Mouse (Mus musculus): ENCODE results near the gene Adamtsl4. TPM values are rescaled to one million over a fixed set of nuclear protein-coding genes. Genes with fewer than 3 reads are reported as not detected.
"Not testable (repeated sequence)": the region's sequence is repeated elsewhere in the genome, so short reads cannot be mapped to it uniquely, and the experiment has no call there.

The Adamtsl4 gene
- total RNA-seq, 4 experiments from 2014 or later: 35.5 to 60.3 (median 45.4) TPM

- DNase-seq (ENCODE audit: low spot score): peak; percentile 88
Observed at GRCm38 (mm10) chr3:95676745-95677419, 10.8 kb downstream of the Adamtsl4 start.

- peak; percentile 92 for DNase-seq (ENCODE audit: low spot score)
Observed at GRCm38 (mm10) chr3:95675301-95676092, 12.2 kb downstream of the Adamtsl4 start.

- DNase-seq (ENCODE audit: low spot score): no peak
Observed at GRCm38 (mm10) chr3:95674812-95675211, 12.9 kb downstream of the Adamtsl4 start.

- peak; percentile 90 for DNase-seq (ENCODE audit: low spot score)
Observed at GRCm38 (mm10) chr3:95674236-95674635, 13.5 kb downstream of the Adamtsl4 start.

DNA sequence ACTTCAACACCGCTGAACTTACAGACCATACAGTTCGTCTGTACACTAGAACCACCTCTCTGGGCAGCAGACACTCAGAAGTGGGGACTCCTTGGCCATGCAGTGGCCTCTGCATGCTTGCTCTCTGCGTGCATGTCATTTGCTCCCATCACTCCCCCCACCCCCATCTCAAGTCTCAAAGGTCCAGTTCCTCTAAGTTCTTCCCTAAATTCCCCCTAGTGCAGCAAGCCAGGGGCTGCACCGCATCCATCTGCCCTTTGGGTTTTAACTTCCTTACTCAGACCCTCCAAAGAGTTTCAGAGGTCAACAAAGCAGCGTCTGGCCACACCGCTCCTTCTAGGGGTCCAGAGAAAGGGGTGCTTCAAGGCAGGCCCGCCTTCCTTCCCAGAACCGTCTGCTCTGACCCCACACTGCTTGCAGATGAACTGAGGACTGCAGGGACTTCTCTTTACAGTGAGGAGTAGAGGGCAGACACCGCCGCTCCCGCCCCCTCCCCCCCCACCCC, 14.0 kb downstream of the Adamtsl4 start:
- no peak for DNase-seq (ENCODE audit: low spot score)

DNA sequence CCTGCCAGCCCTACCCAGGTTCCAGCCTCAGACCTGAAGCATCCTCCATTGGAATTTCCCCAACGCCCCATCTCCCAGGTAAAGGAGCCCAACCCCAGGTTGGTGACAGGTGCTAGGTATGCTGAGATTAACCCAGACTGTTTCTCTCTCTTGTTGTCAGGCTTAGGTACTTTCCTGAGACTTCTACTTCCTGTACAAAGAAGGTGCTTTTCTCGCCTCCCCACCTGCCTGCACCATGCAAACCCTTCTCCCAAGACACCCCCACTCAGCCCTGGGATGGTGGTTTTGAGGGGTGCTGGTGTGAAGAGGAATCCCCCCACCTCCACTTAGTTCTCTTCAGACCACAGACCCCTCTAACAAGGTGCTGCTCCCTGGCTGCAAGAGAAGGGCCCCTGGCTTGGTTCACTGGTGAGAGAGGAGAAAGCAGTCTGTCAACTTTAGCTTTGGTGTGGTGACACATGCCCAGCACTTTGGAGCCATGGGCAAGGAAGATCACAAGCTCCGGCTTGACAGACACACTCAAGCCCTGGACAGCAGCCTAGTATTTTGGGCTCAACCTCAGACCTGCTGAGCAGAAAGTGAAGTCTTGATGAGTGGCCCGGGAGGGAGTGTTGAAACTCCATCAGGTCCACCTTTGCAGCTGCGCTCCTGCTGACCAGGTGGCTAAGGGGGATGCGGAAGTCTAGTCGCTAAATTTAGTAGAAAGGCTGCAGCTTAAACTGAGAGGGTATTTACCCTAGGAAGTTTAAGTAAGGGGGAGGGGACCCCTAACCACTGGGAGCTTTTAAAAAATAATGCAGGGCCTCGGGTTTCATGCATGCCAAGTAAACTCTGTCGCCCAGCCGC, 14.6 kb downstream of the Adamtsl4 start:
- no peak for DNase-seq (ENCODE audit: low spot score)

- no peak for DNase-seq (ENCODE audit: low spot score)
Observed at GRCm38 (mm10) chr3:95672461-95672860, 15.3 kb downstream of the Adamtsl4 start.

GRCm38 (mm10) chr3:95671201-95671600, 16.5 kb downstream of the Adamtsl4 start:
- no peak for DNase-seq (ENCODE audit: low spot score)

- not testable (repeated sequence) for DNase-seq (ENCODE audit: low spot score)
Observed at GRCm38 (mm10) chr3:95670419-95670818, 17.3 kb downstream of the Adamtsl4 start.

DNA sequence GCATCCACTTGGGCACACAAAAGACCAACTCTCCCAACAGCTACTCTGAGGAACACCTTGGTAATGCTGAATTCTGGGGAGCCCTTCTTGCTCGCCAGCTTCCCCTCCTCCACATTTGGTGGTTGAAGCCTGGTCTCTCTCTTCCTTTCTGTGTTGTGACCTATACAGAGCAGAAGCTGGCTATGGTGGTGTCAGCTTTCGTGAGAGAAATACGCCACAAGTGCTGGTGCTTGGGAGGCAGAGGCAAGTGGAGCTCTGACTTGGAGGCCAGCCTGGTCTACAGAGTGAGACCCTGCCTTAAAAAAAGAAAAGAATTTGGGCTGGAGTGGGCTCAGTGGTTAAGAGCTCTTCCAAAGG, 18.4 kb downstream of the Adamtsl4 start:
- DNase-seq (ENCODE audit: low spot score): no peak

DNA sequence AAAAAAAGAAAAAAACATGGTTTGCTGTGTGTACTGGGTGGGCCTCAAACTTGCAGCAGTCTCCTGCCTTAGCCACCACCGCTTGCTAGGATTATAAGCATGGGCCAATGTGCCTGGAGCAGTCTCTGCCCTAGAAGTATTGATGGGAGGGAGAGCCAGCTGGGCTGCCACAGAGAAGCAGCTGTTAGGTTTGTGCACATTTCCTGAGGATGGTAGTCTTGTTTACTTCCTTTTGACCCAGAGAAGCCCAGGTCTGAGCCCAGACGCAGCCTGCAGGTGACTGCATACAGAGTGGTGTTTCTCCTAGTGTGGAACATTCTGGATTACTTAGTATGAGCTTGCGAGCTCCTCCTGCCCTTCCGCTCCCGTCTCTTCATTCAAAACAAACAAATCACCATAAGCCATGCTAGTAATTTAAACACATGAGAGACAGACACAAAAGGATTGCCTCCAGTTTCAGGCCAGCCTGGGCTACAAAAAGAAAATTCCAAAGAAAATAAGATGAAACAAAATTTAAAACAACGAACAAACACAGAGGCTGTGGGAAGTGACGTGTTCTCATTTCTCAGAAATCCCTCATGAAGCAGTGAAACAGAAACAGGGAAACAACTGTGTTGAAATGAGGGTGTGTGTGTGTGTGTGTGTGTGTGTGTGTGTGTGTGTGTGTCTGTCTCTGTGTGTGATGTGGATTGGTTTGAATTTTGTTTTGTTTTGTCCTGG, 19.0 kb downstream of the Adamtsl4 start:
- no peak for DNase-seq (ENCODE audit: low spot score)

GRCm38 (mm10) chr3:95668026-95668425, 19.7 kb downstream of the Adamtsl4 start:
- no peak for DNase-seq (ENCODE audit: low spot score)

DNA sequence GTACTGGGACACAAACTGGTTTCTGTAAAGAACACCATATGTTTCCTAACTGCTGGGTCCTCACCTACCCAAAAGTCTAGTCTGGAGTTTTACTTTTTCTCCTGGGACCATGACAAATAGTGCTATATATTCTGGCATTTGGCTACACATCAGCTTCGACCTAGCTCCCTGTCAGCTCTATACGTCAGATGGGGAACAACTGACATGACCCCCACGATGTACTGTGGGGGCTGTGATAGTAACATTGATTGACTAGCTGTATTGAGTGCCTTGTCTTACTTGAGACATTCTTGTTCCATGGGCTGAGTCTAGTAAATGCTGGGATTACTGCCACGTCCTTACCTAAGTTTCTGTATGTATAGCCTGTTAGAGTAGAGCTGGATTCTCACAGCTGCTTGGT, 20.2 kb downstream of the Adamtsl4 start:
- DNase-seq (ENCODE audit: low spot score): no peak

DNA sequence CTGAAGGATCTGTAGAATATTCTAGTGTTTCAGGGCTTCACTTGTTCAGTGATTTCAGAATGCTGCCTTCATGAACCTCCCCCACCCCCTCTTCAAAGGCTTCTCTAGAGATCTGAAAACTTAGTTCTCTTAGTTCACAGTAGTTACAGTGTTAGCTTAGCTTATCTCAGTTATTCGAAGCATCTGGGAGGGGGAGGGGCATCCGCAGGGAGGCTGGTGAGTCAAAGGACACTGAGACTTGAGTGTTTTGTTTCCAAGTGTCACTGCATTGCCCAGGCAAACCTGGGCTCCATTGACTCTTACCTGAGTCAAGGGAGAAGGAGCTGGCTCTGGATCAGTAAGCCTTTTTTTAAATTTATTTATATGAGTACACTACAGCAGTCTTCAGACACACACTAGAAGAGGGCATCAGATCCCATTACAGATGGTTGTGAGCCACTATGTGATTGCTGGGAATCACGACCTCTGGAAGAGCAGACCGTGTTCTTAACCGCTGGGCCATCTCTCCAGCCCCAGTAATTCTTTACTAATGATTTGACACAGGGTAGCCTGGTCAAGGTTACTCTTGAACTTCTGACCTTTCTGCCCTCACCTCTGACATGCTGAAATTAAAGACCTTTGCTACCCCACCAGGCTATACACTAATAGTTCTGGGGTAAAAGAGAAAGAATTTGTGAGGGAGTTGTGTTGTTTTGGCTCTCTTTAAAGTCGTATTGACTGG, 21.4 kb downstream of the Adamtsl4 start:
- DNase-seq (ENCODE audit: low spot score): no peak

DNA sequence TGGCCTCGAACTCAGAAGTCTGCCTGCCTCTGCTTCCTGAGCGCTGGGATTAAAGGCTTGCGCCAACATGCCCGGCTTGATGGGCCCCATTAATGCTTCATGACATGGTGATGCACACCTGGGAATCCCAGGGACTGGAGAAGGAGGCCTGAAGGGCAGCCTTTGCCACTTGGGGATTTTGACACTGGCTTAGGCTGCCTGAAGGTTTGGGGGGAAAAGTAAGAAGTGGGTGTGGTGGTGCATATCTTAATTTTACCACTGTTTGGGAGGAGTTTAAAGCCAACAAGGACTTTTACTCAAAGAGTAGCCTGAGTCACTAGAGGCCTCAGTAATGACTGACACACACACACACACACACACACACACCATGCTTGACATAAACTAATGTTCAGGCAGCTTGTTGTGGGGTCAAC, 22.8 kb downstream of the Adamtsl4 start:
- no peak for DNase-seq (ENCODE audit: low spot score)

- no peak for DNase-seq (ENCODE audit: low spot score)
Observed at GRCm38 (mm10) chr3:95663969-95664608, 23.6 kb downstream of the Adamtsl4 start.

DNA sequence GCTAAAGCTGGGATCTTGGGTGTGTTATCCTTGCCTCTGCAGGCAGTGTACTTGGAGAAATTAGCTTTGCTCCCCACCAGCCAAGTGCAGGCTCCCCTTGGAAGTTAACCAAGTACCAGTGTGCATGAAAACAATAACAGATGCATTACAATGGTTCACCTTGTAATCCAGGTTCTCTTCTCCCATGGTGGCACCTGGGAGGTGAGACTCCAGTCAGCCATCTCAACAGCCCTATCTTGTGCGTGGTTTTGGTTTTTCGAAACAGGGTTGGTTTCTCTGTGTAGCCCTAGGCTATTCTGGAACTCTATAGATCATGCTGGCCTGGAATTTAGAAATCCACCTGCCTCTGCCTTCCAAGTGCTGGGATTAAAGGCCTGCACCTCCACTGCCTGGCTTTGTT, 24.2 kb downstream of the Adamtsl4 start:
- no peak for DNase-seq (ENCODE audit: low spot score)

GRCm38 (mm10) chr3:95662724-95663449, 24.8 kb downstream of the Adamtsl4 start:
- DNase-seq (ENCODE audit: low spot score): no peak

DNA sequence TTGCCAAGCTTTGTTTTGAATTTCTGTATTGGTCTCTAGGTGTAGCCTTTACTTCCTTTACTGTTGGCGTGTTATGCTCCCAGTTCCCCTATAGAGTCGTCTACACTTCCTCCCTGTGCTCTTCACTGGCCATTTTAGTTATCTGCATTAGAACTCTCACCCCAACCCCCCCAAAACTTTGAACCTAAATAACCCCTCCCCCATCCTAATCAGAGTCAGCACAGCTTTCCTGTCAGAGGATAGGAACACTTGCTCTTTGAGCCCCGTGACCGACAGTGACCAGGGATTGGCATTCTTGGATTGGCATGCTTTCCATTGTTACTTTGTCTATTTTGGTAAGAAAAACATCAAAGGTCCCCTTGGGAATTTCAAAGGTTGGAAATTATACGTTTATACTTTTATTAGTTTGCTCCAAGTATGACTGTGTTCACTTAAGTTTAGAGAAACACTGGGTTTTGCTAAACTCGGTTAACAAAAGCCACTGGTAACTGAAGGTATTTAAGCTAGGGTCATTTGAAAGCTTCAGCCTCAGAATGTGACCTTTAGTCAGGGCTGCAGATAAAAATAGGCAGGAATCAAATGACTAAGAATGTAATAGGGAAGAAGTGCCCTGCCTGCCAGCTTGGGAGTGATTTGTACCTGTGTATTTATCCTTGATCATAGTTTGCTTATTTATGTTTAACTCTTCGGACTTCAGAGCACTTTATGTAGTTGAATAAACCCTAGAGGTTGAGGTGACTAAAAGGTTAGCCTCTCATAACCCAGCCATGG, 25.6 kb downstream of the Adamtsl4 start:
- no peak for DNase-seq (ENCODE audit: low spot score)

All from heart, adult 8-10 months (tissue).